Mouse (Mus musculus): ENCODE results near the gene Chmp1a. TPM values are rescaled to one million over a fixed set of nuclear protein-coding genes. Genes with fewer than 3 reads are reported as not detected.

Gene Chmp1a
- polyA plus RNA-seq, 1 experiment from 2014 or later, result 196 TPM

GRCm38 (mm10) chr8:123190678-123191077 lies 21.9 kb downstream of the Chmp1a start:
- Histone ChIP-seq H3K27me3 (no peaks in the 10 kb centered on the region), H3K4me2 (replicated peaks) (no peak overlapping the region; the same call in 1 of the 2 replicates), H3K36me3 (no peaks in the 10 kb centered on the region), H3K9me3 (no peaks in the 10 kb centered on the region), H3K27ac (no peak overlapping the region), H3K4me3 (replicated peaks) (no peak overlapping the region), H3K9ac (replicated peaks) (no peak overlapping the region), H3K4me1 (replicated peaks) (no peaks in the 10 kb centered on the region; the same call in 1 of the 2 replicates)
- no peak for ATAC-seq
- 3% methylated on average over 9 of the region's 9 CpGs for WGBS

- Histone ChIP-seq H3K4me1 (replicated peaks) (no peaks in the 10 kb centered on the region; the same call in 1 of the 2 replicates), H3K27me3 (no peaks in the 10 kb centered on the region), H3K27ac (no peak overlapping the region), H3K9ac (replicated peaks) (no peak overlapping the region), H3K4me2 (replicated peaks) (no peak overlapping the region), H3K4me3 (replicated peaks) (no peak overlapping the region), H3K36me3 (no peaks in the 10 kb centered on the region), H3K9me3 (no peaks in the 10 kb centered on the region)
- 83% methylated on average over 7 of the region's 7 CpGs for WGBS
- no peak for ATAC-seq
Measured at GRCm38 (mm10) chr8:123188841-123189240, 23.7 kb downstream of the Chmp1a start.

DNA sequence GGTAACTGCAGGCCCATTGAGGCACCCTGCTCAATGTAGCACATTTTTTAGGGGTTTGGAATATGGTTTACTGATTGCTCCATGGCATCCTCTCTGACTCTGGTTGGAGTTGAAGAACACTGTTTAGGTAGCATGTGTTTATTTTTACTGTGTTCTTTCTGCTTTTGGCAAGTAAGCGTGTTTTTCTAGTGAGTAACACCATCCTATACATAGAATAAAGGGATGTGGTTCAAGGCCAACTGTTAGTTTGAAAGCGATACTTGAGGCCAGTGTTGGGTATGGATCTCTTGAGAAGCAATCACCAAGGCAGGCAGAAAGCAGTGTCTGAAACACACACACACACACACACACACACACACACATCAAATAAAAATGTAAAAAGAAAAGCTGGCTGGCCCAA lies 24.6 kb downstream of the Chmp1a start:
- Histone ChIP-seq H3K4me2 (replicated peaks) (no peak overlapping the region), H3K27me3 (no peaks in the 10 kb centered on the region), H3K9ac (replicated peaks) (no peak overlapping the region), H3K27ac (no peak overlapping the region), H3K9me3 (no peaks in the 10 kb centered on the region), H3K36me3 (no peaks in the 10 kb centered on the region), H3K4me1 (replicated peaks) (no peaks in the 10 kb centered on the region; the same call in 1 of the 2 replicates), H3K4me3 (replicated peaks) (no peak overlapping the region)
- WGBS, result 90% methylated on average over 2 of the region's 2 CpGs
- no peak for ATAC-seq

GRCm38 (mm10) chr8:123185566-123186409 lies 26.8 kb downstream of the Chmp1a start, which contains the start of gene Dpep1:
TSS of gene Dpep1 (plus strand) at chr8:123186242.
- Histone ChIP-seq H3K27me3 (no peaks in the 10 kb centered on the region), H3K4me2 (replicated peaks) (no peak within 1 kb of the TSS), H3K9me3 (no peaks in the 10 kb centered on the region), H3K9ac (replicated peaks) (no peak within 1 kb of the TSS), H3K4me1 (replicated peaks) (no peaks in the 10 kb centered on the region; the same call in 1 of the 2 replicates), H3K36me3 (no peaks in the 10 kb centered on the region), H3K4me3 (replicated peaks) (no peak within 1 kb of the TSS), H3K27ac (no peak within 1 kb of the TSS)
- no peak for ATAC-seq
- 57% methylated on average over 19 of the region's 19 CpGs for WGBS

GRCm38 (mm10) chr8:123181391-123181790 lies 31.2 kb downstream of the Chmp1a start:
- no peaks in the 10 kb centered on the region for H3K27me3 ChIP-seq
- no peak overlapping the region for H3K9ac ChIP-seq (replicated peaks)
- H3K36me3 ChIP-seq, result no peaks in the 10 kb centered on the region
- H3K4me1 ChIP-seq (replicated peaks), result no peaks in the 10 kb centered on the region
- ATAC-seq, result no peak
- H3K27ac ChIP-seq, result no peak overlapping the region
- H3K9me3 ChIP-seq, result peaks cover 22% of the 10 kb centered on the region
- H3K4me3 ChIP-seq (replicated peaks), result no peak overlapping the region
- 71% methylated on average over 3 of the region's 3 CpGs for WGBS
- H3K4me2 ChIP-seq (replicated peaks), result no peak overlapping the region

- 34% methylated on average over 13 of the region's 13 CpGs for WGBS
- Histone ChIP-seq H3K27me3 (no peaks in the 10 kb centered on the region), H3K27ac (no peak within 1 kb of the TSS), H3K4me3 (replicated peaks) (no peak within 1 kb of the TSS), H3K4me1 (replicated peaks) (0 out of 2 replicates have a peak, but pooled peaks cover 6% of the 10 kb centered on the region), H3K9me3 (no peaks in the 10 kb centered on the region), H3K4me2 (replicated peaks) (0 out of 2 replicates have a peak within 1 kb of the TSS, but pooled peaks have one; percentile 6), H3K9ac (replicated peaks) (no peak within 1 kb of the TSS), H3K36me3 (no peaks in the 10 kb centered on the region)
- ATAC-seq, result no peak
Measured at GRCm38 (mm10) chr8:123157888-123158465, 54.6 kb downstream of the Chmp1a start, which contains the start of gene Sult5a1. TSS of gene Sult5a1 (minus strand) at chr8:123158315.

- no peaks in the 10 kb centered on the region for H3K9me3 ChIP-seq
- no peak overlapping the region for H3K9ac ChIP-seq (replicated peaks)
- 83% methylated on average over 9 of the region's 9 CpGs for WGBS
Measured at GRCm38 (mm10) chr8:123156070-123156773, 56.3 kb downstream of the Chmp1a start.

DNA sequence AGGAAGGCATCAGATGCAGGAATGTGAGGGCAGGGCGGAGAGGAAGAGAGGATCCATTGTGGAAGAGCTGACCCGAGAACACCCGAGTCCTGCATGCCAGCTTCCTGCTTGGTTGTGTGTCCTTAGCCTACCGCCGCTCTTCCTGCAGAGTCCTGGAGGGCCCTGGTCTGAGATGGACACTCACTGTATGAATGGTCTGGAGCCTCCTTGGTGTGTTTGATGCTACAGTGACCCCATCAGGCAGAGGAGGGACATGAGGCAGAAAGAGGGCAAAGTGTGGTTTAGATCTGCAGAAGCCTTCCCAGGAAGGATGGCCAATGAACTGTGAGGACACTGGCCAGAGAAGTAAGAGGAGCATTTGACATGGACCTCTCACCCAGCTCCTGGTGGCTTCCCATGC lies 57.4 kb downstream of the Chmp1a start:
- no peak overlapping the region for H3K9ac ChIP-seq (replicated peaks)

More at GRCm38 (mm10) chr8:123156070-123156773, 56.3 kb downstream of the Chmp1a start:
- no peak overlapping the region for H3K4me3 ChIP-seq (replicated peaks)
- H3K4me1 ChIP-seq (replicated peaks), result 0 out of 2 replicates have a peak, but pooled peaks cover 6% of the 10 kb centered on the region
- no peak overlapping the region for H3K27ac ChIP-seq
- ATAC-seq, result no peak
- no peaks in the 10 kb centered on the region for H3K36me3 ChIP-seq
- no peaks in the 10 kb centered on the region for H3K27me3 ChIP-seq
- H3K4me2 ChIP-seq (replicated peaks), result no peak overlapping the region

More for the DNA sequence above, 57.4 kb downstream of the Chmp1a start:
- Histone ChIP-seq H3K27me3 (no peaks in the 10 kb centered on the region), H3K36me3 (no peaks in the 10 kb centered on the region), H3K4me2 (replicated peaks) (no peak overlapping the region), H3K9me3 (no peaks in the 10 kb centered on the region), H3K27ac (no peak overlapping the region), H3K4me3 (replicated peaks) (no peak overlapping the region), H3K4me1 (replicated peaks) (0 out of 2 replicates have a peak, but pooled peaks cover 6% of the 10 kb centered on the region)
- 88% methylated on average over 5 of the region's 5 CpGs for WGBS
- no peak for ATAC-seq

Other genes with a start within 250 kb of the Chmp1a start
- gene Ankrd11, start 170.5 kb downstream of the Chmp1a start, polyA plus RNA-seq (2015; fragmentation: Nextera tagmentation; extraction: Ambion mirVana), result 32.3 and 34.4 TPM in 2 replicates
- 52.0 and 52.2 TPM in 2 replicates for gene Spg7, start 149.8 kb downstream of the Chmp1a start, polyA plus RNA-seq (2015; fragmentation: Nextera tagmentation; extraction: Ambion mirVana)
- gene Rpl13, start 110.4 kb downstream of the Chmp1a start, polyA plus RNA-seq (2015; fragmentation: Nextera tagmentation; extraction: Ambion mirVana), result 776 and 798 TPM in 2 replicates
- gene Cpne7, start 95.4 kb downstream of the Chmp1a start, polyA plus RNA-seq (2015; fragmentation: Nextera tagmentation; extraction: Ambion mirVana), result 1.6 and 1.9 TPM in 2 replicates
- gene Sult5a1, start 54.4 kb downstream of the Chmp1a start, polyA plus RNA-seq (2015; fragmentation: Nextera tagmentation; extraction: Ambion mirVana), result 0.77 and 1.0 TPM in 2 replicates
- not detected in 2 replicates for gene Dpep1, start 26.5 kb downstream of the Chmp1a start, polyA plus RNA-seq (2015; fragmentation: Nextera tagmentation; extraction: Ambion mirVana)
- gene Spata33, start 69 bp upstream of the Chmp1a start, polyA plus RNA-seq (2015; fragmentation: Nextera tagmentation; extraction: Ambion mirVana), result 6.5 and 7.2 TPM in 2 replicates
- 48.3 and 48.7 TPM in 2 replicates for gene Cdk10, start 12.1 kb upstream of the Chmp1a start, polyA plus RNA-seq (2015; fragmentation: Nextera tagmentation; extraction: Ambion mirVana)
- 2.7 and 2.8 TPM in 2 replicates for gene Spata2l, start 23.5 kb upstream of the Chmp1a start, polyA plus RNA-seq (2015; fragmentation: Nextera tagmentation; extraction: Ambion mirVana)
- gene Zfp276, start 41.4 kb upstream of the Chmp1a start, polyA plus RNA-seq (2015; fragmentation: Nextera tagmentation; extraction: Ambion mirVana), result 23.6 and 26.3 TPM in 2 replicates
- gene Vps9d1, start 41.6 kb upstream of the Chmp1a start, polyA plus RNA-seq (2015; fragmentation: Nextera tagmentation; extraction: Ambion mirVana), result 51.5 and 53.4 TPM in 2 replicates
- gene Fanca, start 105.8 kb upstream of the Chmp1a start, polyA plus RNA-seq (2015; fragmentation: Nextera tagmentation; extraction: Ambion mirVana), result 14.0 and 15.2 TPM in 2 replicates
- gene Spire2, start 120.0 kb upstream of the Chmp1a start, polyA plus RNA-seq (2015; fragmentation: Nextera tagmentation; extraction: Ambion mirVana), result 31.8 and 38.7 TPM in 2 replicates
- 238 and 263 TPM in 2 replicates for gene Tcf25, start 161.0 kb upstream of the Chmp1a start, polyA plus RNA-seq (2015; fragmentation: Nextera tagmentation; extraction: Ambion mirVana)
- gene Mc1r, start 194.3 kb upstream of the Chmp1a start, polyA plus RNA-seq (2015; fragmentation: Nextera tagmentation; extraction: Ambion mirVana), result 0.17 and 0.31 TPM in 2 replicates
- 1,993 and 2,050 TPM in 2 replicates for gene Tubb3, start 198.7 kb upstream of the Chmp1a start, polyA plus RNA-seq (2015; fragmentation: Nextera tagmentation; extraction: Ambion mirVana)
- gene Def8, start 210.8 kb upstream of the Chmp1a start, polyA plus RNA-seq (2015; fragmentation: Nextera tagmentation; extraction: Ambion mirVana), result 41.7 and 42.8 TPM in 2 replicates

All from midbrain, embryonic 13.5 days (tissue).